Mouse (Mus musculus): ENCODE measurements around the gene Chn1.

DNA sequence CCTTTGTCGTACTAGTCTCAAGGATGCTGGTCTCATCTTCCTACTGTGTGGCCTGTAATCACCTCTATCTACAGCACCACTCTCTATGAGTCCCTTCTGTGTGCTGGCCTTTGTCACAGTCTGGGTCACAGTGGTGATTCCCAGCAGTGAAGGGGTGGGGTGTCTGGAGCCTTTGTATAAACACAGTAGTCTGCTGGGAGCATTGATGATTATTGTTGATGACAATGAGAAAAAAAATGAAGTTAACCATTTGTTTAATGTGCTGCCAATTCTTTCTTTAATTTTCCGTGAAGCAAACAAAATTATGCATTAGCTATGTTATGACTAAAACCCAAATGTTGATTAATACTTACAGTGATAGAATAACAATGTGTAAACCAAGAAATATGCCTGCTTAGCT, 186.2 kb downstream of the Chn1 start:
- TF ChIP-seq CTCF (IDR thresholded peaks at IDR 0.05; ENCODE audit: low read depth) (no peak), EP300 (IDR thresholded peaks at IDR 0.05; ENCODE audit: low read depth) (no peak)
